Mouse (Mus musculus): ENCODE measurements at regions not wholly inside any gene's neighbourhood (a gene's known extent, or its start where the extent isn't known, plus 50 kb on each side); places are given as distances from the start of the nearest gene placed in this dataset.
A peak's percentile ranks its signal among the peaks of the same experiment; 100 is the strongest.

DNA sequence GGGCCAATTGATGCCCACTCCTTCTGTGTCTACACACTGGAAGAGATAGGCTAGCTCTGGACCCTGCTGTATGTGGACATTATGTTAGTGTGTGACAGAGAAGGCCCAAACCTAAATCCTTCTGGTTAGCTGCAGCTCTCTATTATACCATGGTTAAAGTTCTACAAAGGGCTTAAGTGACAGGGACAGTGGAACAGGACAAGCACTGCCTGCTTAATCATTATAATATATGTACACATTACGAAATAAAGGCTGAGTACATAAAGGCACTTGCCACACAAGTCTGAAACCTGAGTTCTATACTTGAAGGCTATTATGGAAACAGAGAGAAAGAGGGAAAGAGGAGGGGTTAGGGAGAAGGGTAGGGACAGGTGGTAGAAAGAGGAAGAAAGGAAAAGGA, 55.2 kb downstream of the Rdh14 start:
- no peaks in the 10 kb centered on the region for H3K4me1 ChIP-seq (replicated peaks)
- H3K27ac ChIP-seq = no peak overlapping the region
- no peaks in the 10 kb centered on the region for H3K36me3 ChIP-seq
- ATAC-seq (ENCODE audit: low read depth) (peak; percentile 72), DNase-seq (no peak)
- no peak overlapping the region for H3K4me3 ChIP-seq (replicated peaks)
- H3K4me2 ChIP-seq = no peak overlapping the region
- H3K9ac ChIP-seq = no peak overlapping the region
- no peaks in the 10 kb centered on the region for H3K27me3 ChIP-seq
- no peaks in the 10 kb centered on the region for H3K9me3 ChIP-seq (replicated peaks)
- 61% methylated on average over 1 of the region's 1 CpGs for WGBS (ENCODE audit: insufficient replicate concordance)

DNA sequence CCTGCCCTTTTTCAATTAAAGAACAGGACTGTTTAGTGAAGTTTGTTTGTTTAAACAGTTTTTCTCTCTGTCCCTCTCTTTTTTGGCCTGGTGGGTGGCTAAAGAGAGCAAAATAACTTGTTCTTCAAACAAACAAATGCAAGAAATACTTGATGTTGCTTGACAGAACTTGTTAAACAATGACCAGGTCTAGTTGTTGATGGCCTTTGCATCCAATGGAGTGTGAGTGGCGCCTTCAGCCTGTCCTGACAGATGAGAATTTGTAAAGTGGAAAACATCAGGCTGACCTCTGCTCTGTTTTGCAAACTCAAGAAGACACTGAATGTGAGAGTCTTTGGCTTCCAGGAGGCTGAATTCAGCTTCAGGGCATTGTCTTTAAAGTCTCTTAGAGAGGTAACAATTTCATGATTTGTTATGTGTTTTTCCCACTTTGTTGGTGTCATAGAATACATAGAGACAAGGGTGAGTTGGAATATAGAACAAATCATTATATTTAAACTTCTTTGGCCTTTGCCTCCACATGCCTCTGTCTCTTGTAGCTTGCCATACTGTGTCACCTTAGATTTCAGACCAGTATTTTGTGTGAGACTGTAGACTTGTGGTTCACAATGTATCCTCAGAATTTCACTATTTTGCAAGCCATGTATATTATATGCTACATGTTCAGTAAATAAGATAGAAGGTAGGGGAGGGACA, 67.5 kb downstream of the Rdh14 start:
- H3K4me2 ChIP-seq = no peak overlapping the region
- H3K27me3 ChIP-seq = no peaks in the 10 kb centered on the region
- DNase-seq = no peak
- H3K4me3 ChIP-seq (replicated peaks) = no peak overlapping the region
- 41% methylated on average over 1 of the region's 1 CpGs for WGBS (ENCODE audit: insufficient replicate concordance)
- no peak overlapping the region for H3K27ac ChIP-seq
- H3K9me3 ChIP-seq (replicated peaks) = no peaks in the 10 kb centered on the region
- no peaks in the 10 kb centered on the region for H3K4me1 ChIP-seq (replicated peaks)
- no peak for ATAC-seq (ENCODE audit: low read depth)
- H3K36me3 ChIP-seq = no peaks in the 10 kb centered on the region
- no peak overlapping the region for H3K9ac ChIP-seq

DNA sequence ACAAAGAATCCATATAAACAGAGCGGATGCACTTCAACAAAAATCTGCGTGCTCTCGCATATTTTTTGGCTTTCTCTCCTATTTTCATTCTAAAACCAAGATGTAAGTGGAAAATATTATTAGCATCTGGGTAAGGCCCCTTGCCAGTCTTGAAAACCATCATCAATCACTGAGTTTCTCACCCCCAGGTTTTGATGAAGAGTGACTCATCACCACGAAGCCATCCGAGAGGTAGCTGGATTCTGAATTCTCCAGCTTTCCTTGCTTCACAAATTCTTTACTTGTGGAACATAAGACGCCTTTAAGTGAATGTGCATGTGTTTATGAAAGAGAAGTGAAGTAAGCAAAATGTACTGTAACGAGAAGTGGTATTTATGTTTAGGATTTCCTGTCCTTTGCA, 71.2 kb downstream of the Rdh14 start:
- WGBS (ENCODE audit: insufficient replicate concordance) = 63% methylated on average over 7 of the region's 7 CpGs
- no peak overlapping the region for H3K9ac ChIP-seq
- no peaks in the 10 kb centered on the region for H3K27me3 ChIP-seq
- no peak overlapping the region for H3K4me3 ChIP-seq (replicated peaks)
- no peaks in the 10 kb centered on the region for H3K9me3 ChIP-seq (replicated peaks)
- no peak for DNase-seq
- no peak overlapping the region for H3K4me2 ChIP-seq
- H3K27ac ChIP-seq = no peak overlapping the region
- no peak for ATAC-seq (ENCODE audit: low read depth)
- H3K4me1 ChIP-seq (replicated peaks) = no peaks in the 10 kb centered on the region
- H3K36me3 ChIP-seq = no peaks in the 10 kb centered on the region

DNA sequence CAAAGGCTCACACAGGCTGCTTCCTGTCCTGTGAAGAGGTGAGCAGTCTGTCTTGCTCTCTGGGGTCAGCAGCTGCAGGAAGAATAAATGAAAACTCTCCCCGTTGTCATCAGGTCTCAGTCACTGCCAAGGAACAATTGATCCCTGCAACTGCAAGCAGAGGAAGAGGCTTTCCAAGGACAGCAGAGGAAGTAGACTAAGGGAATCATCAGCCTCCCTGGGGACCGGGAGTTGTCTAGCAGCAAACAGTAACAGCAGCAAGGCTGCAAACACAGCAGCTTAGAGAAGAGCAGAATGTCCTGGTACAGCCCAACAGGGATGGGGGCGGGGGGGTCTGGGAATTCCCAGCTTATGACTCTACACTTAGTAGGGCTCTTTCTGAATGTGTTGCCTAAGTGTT, 72.4 kb downstream of the Rdh14 start:
- Histone ChIP-seq H3K4me2 (no peak overlapping the region), H3K36me3 (no peaks in the 10 kb centered on the region), H3K9me3 (replicated peaks) (no peaks in the 10 kb centered on the region), H3K9ac (no peak overlapping the region), H3K4me1 (replicated peaks) (no peaks in the 10 kb centered on the region), H3K27ac (no peak overlapping the region), H3K27me3 (no peaks in the 10 kb centered on the region), H3K4me3 (replicated peaks) (no peak overlapping the region)
- 37% methylated on average over 3 of the region's 3 CpGs for WGBS (ENCODE audit: insufficient replicate concordance)
- DNase-seq = no peak
- no peak for ATAC-seq (ENCODE audit: low read depth)

DNA sequence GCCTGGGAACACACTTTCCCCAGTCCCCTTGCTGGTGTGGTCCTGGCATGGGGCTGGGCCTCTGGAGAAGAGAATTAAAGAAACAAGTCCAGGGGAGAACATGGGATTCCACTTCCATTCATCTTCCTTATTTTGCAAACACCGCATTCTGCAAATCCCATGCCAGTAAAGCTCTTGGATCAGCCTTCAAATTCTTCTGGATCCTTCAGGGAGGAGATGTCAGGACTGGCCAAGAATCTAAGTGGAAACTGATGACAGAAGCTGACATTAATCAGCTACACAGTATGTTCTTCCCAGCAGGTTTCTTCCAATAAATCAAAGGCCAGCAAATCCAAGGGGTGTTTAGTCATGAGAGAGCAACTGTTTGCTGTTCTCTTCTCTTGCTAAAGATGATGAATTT, 83.4 kb downstream of the Rdh14 start:
- Histone ChIP-seq H3K4me2 (no peak overlapping the region), H3K27ac (no peak overlapping the region), H3K4me3 (replicated peaks) (no peak overlapping the region), H3K9me3 (replicated peaks) (no peaks in the 10 kb centered on the region), H3K4me1 (replicated peaks) (no peaks in the 10 kb centered on the region), H3K36me3 (no peaks in the 10 kb centered on the region), H3K27me3 (no peaks in the 10 kb centered on the region), H3K9ac (no peak overlapping the region)
- DNase-seq = no peak
- 71% methylated on average over 1 of the region's 1 CpGs for WGBS (ENCODE audit: insufficient replicate concordance)
- no peak for ATAC-seq (ENCODE audit: low read depth)

DNA sequence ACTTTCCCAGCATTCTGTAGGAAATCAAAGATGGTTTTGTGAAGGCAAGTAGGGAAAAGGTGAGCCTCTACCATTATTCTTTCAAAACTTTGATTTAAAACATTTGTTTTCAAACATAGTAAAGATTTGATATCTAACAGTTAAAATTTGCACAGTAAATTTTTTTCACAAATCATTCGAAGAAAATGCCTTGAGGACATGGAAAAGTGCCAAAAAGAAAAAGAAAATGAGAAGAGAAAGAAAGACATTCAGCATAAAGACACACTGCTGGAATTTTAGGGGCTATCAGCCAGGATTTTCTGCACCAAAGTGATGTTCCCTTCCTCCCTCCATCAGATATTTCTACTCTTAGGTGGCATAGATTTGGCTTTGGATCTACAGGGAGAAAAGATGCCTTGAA, 90.2 kb downstream of the Rdh14 start:
- H3K4me2 ChIP-seq = no peak overlapping the region
- ATAC-seq (ENCODE audit: low read depth) (no peak), DNase-seq (no peak)
- no peaks in the 10 kb centered on the region for H3K9me3 ChIP-seq (replicated peaks)
- H3K9ac ChIP-seq = no peak overlapping the region
- no peak overlapping the region for H3K27ac ChIP-seq
- WGBS (ENCODE audit: insufficient replicate concordance) = 30% methylated on average over 1 of the region's 1 CpGs
- no peaks in the 10 kb centered on the region for H3K27me3 ChIP-seq
- no peaks in the 10 kb centered on the region for H3K36me3 ChIP-seq
- H3K4me1 ChIP-seq (replicated peaks) = no peaks in the 10 kb centered on the region
- H3K4me3 ChIP-seq (replicated peaks) = no peak overlapping the region

DNA sequence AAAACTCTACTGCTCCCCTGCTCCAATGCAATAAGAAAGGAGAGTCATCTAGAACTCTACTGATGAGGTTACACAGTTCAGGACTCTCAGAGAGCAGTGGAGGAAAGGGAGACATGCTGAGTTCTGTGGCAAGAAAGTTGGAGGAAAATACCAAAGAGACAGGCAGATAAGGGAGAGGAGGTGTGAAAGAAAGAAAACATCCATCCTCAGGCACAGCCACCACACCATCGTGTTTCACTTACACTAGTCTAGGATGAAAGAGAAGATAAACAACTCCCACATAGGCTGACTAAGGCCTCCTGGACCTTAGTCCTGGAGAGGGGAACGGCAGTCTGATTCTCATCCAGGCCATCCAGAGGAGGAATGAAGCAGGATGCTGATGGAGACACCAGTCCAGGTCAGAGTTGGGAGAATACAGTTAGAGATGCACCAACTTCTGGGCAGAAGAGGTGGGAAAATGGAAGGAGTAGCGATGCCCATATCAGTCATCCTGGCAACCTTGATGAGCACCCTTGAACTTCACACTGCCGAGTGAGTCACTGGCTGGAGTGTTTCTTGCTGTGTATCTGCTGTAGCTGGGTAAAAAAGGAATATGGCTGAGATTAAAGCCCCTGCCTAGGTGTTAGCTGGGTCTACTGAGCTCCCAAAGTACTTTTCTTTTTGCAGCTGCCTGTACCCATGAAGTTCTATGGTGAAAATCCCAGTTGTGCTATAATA, 91.9 kb downstream of the Rdh14 start:
- H3K27me3 ChIP-seq = no peaks in the 10 kb centered on the region
- H3K36me3 ChIP-seq = no peaks in the 10 kb centered on the region
- H3K9ac ChIP-seq = no peak overlapping the region
- H3K4me3 ChIP-seq (replicated peaks) = no peak overlapping the region
- no peak for ATAC-seq (ENCODE audit: low read depth)
- H3K9me3 ChIP-seq (replicated peaks) = no peaks in the 10 kb centered on the region
- H3K27ac ChIP-seq = no peak overlapping the region
- 66% methylated on average over 4 of the region's 4 CpGs for WGBS (ENCODE audit: insufficient replicate concordance)
- no peak overlapping the region for H3K4me2 ChIP-seq
- no peak for DNase-seq
- no peaks in the 10 kb centered on the region for H3K4me1 ChIP-seq (replicated peaks)

DNA sequence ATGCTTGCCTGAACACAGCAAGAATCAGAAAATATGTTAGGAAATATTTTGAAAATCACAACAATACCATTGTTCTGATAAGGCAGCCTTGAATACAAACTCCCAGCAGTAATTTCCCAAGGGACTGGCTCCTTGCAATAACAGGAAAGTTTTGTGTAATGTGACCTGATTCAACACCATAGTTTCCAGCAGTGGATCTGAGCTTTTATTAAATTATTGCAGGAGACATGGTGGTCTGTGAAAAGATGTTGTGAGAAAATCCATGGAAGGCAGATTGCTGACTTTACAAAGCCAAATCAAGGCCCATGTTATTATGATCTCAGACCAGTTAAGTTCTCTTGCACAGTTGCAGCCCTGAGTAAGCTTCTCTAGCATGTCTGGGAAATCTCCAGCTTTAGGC, 116.1 kb downstream of the Rdh14 start:
- no peak overlapping the region for H3K9ac ChIP-seq
- no peaks in the 10 kb centered on the region for H3K27me3 ChIP-seq
- no peaks in the 10 kb centered on the region for H3K9me3 ChIP-seq (replicated peaks)
- no peak for DNase-seq
- H3K27ac ChIP-seq = no peak overlapping the region
- H3K4me3 ChIP-seq (replicated peaks) = no peak overlapping the region
- no peaks in the 10 kb centered on the region for H3K36me3 ChIP-seq
- ATAC-seq (ENCODE audit: low read depth) = no peak
- no peak overlapping the region for H3K4me2 ChIP-seq
- no peaks in the 10 kb centered on the region for H3K4me1 ChIP-seq (replicated peaks)

DNA sequence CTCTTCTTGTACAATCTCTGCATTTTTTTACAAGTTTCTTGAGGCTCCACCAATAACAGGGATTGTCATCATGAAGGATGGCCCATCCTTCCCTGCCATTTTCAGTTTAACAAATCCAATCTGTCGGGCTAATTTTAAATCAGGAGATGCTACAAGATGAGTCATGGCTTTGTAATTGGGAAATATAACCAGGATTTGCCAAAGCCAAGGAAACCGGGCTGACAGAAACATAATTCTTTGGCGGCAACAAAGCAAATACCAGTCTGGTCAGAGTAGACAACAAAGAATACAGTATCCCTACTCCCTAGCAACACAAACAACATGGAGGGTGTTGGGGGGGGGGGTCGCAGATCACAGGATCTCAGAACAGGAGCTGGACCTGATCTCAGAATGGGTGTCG, 123.0 kb downstream of the Rdh14 start:
- Histone ChIP-seq H3K4me3 (replicated peaks) (no peak overlapping the region), H3K4me2 (no peak overlapping the region), H3K36me3 (no peaks in the 10 kb centered on the region), H3K9ac (no peak overlapping the region), H3K27ac (no peak overlapping the region), H3K4me1 (replicated peaks) (no peaks in the 10 kb centered on the region), H3K9me3 (replicated peaks) (no peaks in the 10 kb centered on the region), H3K27me3 (no peaks in the 10 kb centered on the region)
- DNase-seq = no peak
- ATAC-seq (ENCODE audit: low read depth) = no peak
- 63% methylated on average over 5 of the region's 5 CpGs for WGBS (ENCODE audit: insufficient replicate concordance)

DNA sequence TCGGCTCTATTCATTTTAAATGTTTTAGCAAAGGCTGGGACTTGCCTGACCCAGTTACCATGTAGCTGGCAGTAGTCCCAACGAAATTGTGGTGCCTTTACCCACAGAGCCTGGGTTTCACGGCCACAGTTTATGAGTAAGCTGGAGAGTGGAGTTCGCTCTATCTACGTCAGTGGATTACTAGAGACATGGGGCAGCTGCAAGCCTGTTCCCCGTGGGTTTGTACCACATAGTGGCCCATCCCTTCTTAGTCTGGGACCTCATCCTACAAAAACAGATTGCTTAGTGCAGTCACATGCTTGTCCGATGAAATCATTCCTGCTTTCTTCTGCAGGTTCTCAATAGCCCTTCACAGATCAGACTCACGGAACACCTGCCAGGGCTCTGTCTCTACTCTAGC, 123.7 kb downstream of the Rdh14 start:
- no peak overlapping the region for H3K9ac ChIP-seq
- H3K27me3 ChIP-seq = no peaks in the 10 kb centered on the region
- no peaks in the 10 kb centered on the region for H3K9me3 ChIP-seq (replicated peaks)
- 69% methylated on average over 8 of the region's 8 CpGs for WGBS (ENCODE audit: insufficient replicate concordance)
- H3K4me2 ChIP-seq = no peak overlapping the region
- DNase-seq = no peak
- H3K4me1 ChIP-seq (replicated peaks) = no peaks in the 10 kb centered on the region
- H3K36me3 ChIP-seq = no peaks in the 10 kb centered on the region
- no peak for ATAC-seq (ENCODE audit: low read depth)
- H3K27ac ChIP-seq = no peak overlapping the region
- no peak overlapping the region for H3K4me3 ChIP-seq (replicated peaks)

DNA sequence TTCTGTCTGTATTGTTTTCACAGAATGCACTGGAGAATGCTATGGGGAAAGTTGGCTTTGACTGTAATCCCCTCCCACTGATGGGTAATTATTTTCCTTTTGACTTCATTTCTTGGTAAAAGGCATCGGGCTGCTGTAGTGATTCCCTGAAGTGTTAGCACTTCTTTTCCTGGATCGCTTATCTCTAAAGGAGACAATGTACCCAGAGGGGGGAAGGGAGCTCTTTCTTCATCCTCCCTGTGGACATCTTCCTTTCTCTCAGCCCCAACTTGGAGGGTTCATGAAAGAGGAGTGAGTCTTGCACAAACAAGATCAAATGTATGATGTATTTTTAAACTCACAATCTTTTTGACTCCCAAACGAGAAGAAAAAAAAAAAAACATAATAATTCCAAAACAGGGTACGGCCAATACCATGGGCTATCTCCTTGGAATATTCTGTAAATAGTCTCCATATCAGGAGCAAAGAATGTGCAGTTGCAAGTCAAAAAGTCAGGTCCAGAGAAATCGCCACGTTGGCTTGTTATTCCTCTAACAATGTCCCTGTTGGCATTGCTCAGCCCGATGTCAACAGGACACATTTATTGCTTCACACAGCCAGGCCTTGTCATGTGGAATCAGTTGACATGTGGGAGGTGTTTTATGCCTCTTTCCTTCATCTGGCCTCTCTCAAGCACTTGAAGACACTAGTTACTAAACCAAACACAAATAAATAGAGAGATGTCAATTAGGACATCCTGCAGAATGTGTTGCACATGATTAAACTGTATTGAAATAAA, 134.1 kb downstream of the Rdh14 start:
- Histone ChIP-seq H3K4me3 (replicated peaks) (no peak overlapping the region), H3K9me3 (replicated peaks) (no peaks in the 10 kb centered on the region), H3K9ac (no peak overlapping the region), H3K27ac (no peak overlapping the region), H3K27me3 (no peaks in the 10 kb centered on the region), H3K4me1 (replicated peaks) (no peaks in the 10 kb centered on the region), H3K36me3 (no peaks in the 10 kb centered on the region), H3K4me2 (no peak overlapping the region)
- DNase-seq (no peak), ATAC-seq (ENCODE audit: low read depth) (no peak)
- 50% methylated on average over 7 of the region's 7 CpGs for WGBS (ENCODE audit: insufficient replicate concordance)

DNA sequence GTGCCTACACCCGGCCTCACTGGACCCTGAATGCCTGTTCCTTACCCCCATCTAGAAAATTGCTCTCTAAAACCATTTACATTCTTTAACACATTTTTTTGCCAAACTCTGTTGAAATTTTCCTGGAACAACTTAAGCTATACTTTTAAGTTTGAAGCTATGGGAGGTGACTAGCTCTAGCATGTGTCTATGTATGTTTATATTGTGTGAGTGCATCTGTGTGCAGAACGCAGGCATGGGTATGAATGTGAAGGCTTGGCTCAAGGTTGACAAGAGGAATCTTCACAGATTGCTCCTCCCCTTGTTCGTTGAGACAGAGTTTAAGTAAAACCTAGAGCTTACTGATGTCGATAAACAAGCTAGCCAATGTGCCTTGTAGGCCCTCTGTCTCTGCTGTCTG, 135.4 kb downstream of the Rdh14 start:
- Histone ChIP-seq H3K4me3 (replicated peaks) (no peak overlapping the region), H3K27ac (no peak overlapping the region), H3K36me3 (no peaks in the 10 kb centered on the region), H3K9me3 (replicated peaks) (no peaks in the 10 kb centered on the region), H3K27me3 (no peaks in the 10 kb centered on the region), H3K4me2 (no peak overlapping the region), H3K4me1 (replicated peaks) (no peaks in the 10 kb centered on the region), H3K9ac (no peak overlapping the region)
- WGBS (ENCODE audit: insufficient replicate concordance) = 63% methylated on average over 4 of the region's 4 CpGs
- DNase-seq (no peak), ATAC-seq (ENCODE audit: low read depth) (no peak)
